Mouse (Mus musculus) hindbrain, postnatal 0 days (tissue): ENCODE results near the gene Efcab14. TPM values are rescaled to one million over a fixed set of nuclear protein-coding genes. Genes with fewer than 3 reads are reported as not detected.

Source experiments
- ATAC-seq: fragments of 200-750 bp; cut with Nextera tagmentation; 2 replicates; pipeline ENCODE4 v1.8.0; 2017; ENCODE audit warnings: mild to moderate bottlenecking, moderate TSS enrichment, moderate library complexity
- DNase-seq: peaks from one replicate; pipeline ENCODE4 v3.0.0-alpha.2; 2015; ENCODE audit warnings: low spot score
- H3K27ac ChIP-seq: fragments of 300-500 bp; sonication (generic); 2 replicates; pipeline ENCODE4 v1.5.1; 2014; ENCODE audit warnings: mild to moderate bottlenecking
- H3K27me3 ChIP-seq: fragments of 300-500 bp; sonication (generic); 2 replicates; pipeline ENCODE4 v1.6.1; 2014; ENCODE audit warnings: low read length, mixed read lengths; ENCODE audit not compliant: insufficient read depth
- H3K36me3 ChIP-seq: fragments of 300-500 bp; sonication (generic); 2 replicates; pipeline ENCODE4 v1.6.1; 2014; ENCODE audit warnings: low read length, mixed read lengths; ENCODE audit not compliant: insufficient read depth
- H3K4me1 ChIP-seq: fragments of 300-500 bp; sonication (generic); 2 replicates; pipeline ENCODE4 v1.6.1; 2014; ENCODE audit warnings: antibody characterized with exemption, low read length, mixed read lengths; ENCODE audit not compliant: insufficient read depth
- H3K4me2 ChIP-seq: fragments of 300-500 bp; sonication (generic); 2 replicates; pipeline ENCODE4 v1.6.1; 2014; ENCODE audit warnings: low read depth, mild to moderate bottlenecking, low read length, moderate library complexity, mixed read lengths
- H3K4me3 ChIP-seq: fragments of 300-500 bp; sonication (generic); 2 replicates; pipeline ENCODE4 v1.5.1; 2014; ENCODE audit warnings: low read length
- H3K9ac ChIP-seq: fragments of 300-500 bp; sonication (generic); replicated peaks from 2 replicates; pipeline ENCODE4 v1.6.1; 2014; ENCODE audit warnings: mild to moderate bottlenecking, low read length, moderate library complexity, mixed read lengths
- H3K9me3 ChIP-seq: fragments of 300-500 bp; sonication (generic); 2 replicates; pipeline ENCODE4 v1.6.1; 2016; ENCODE audit warnings: low read length, mixed read lengths
- CTCF ChIP-seq: IDR thresholded peaks from 2 replicates; pipeline ENCODE4 v1.5.1; 2016; ENCODE audit warnings: antibody characterized with exemption, control low read depth, low read depth
- WGBS: fragments of 180-500 bp; shearing (Covaris S2); extraction: QIAGEN DNeasy Blood & Tissue Kit; methylation state at CpG from one replicate; pipeline ENCODE4 v1.1.7; 2014; 5-methylcytosine and 5-hydroxymethylcytosine counted together
- polyA plus RNA-seq: library from polyadenylated mRNA; unstranded; fragments of >200 nt; fragmentation: Nextera tagmentation; extraction: Ambion mirVana; gene quantifications from 2 replicates; pipeline ENCODE4 v1.2.1, GENCODE M21; 2015
- total RNA-seq: library from RNA; depleted of rRNA; stranded (reverse); fragments of >200 nt; gene quantifications from 2 replicates; pipeline ENCODE4 v1.2.3, GENCODE M21; 2014

The Efcab14 gene
- total and polyA plus RNA-seq, 2 experiments from 2014 or later = 17.0 to 20.5 TPM

DNA sequence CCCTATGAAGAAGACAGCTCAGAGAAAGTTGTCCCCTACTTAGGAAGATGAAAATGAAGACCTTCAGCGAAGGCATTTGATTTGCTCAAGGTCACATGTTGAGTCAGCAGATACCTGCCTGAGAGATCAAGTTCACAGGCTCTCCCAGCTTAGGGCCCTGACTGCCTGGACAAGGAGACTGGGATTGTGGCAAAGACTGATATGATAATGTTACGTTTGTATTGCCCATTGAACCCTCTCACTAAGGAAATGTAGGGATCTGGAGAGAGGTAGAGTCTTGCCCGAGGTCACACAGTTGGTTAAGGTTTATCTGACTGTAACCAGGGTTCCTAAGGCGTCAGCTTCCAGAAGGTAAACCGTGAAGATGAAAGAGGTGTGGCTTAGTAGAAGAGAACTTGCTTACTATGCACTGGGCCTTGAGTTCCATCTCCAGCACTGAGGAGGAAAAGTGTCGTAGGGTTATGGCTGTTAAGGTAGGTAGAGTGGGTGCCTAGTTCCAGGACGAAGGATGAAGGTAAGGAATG, 48.0 kb downstream of the Efcab14 start:
- no peak for TF ChIP-seq CTCF
- Histone ChIP-seq H3K36me3 (peaks cover 7% of the 10 kb centered on the region; the same call in 1 of the 2 replicates), H3K4me1 (peaks cover 8% of the 10 kb centered on the region; the same call in 1 of the 2 replicates), H3K9ac (peak overlapping the region; percentile 79), H3K27ac (peak overlapping the region; percentile 76; the same call in 1 of the 2 replicates), H3K4me2 (peak overlapping the region; percentile 71), H3K27me3 (no peaks in the 10 kb centered on the region), H3K4me3 (peak overlapping the region; percentile 77), H3K9me3 (no peaks in the 10 kb centered on the region)
- ATAC-seq (no peak), DNase-seq (no peak)
- 57% methylated on average over 7 of the region's 7 CpGs for WGBS

DNA sequence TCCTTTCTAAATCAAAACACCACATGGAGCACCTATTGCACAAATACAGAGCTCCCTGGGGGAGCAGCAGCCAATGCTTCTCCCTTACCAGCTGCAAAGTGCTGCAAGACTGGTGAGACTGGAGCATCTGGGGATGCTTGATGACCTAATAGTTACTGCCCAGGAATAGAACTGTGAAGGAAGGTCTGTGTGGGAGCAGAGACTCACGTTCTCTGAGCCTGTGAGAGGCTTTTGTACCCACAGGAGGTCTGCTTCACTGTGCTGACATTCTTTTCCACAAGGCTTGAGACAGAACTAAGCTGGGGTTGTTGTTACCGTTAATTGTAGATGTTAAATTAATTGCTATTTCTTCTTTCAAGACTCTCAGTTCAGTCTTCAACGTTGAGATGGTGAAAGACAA, 53.3 kb downstream of the Efcab14 start:
- no peak for ATAC-seq

DNA sequence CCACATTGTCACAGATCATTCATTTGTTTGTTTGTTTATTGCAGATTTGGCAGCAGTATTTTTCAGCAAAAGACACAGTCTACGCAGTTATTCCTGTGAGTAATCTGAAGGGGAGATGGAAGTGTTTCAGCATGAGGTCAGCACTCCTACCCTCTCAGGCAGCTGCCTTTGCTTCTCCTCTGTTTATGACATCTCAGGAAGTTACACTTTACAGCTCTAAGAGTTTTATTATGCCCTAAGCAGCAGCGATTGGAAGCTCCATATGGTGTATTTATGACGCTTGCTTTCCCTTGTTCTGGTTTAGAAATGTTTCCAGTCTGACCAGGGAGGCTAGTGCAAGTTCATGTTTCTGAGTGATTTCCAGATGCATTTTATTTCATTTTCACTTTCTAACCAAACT, 57.8 kb downstream of the Efcab14 start:
- Histone ChIP-seq H3K27ac (no peak overlapping the region), H3K36me3 (peaks cover 38% of the 10 kb centered on the region; the same call in 1 of the 2 replicates), H3K4me1 (no peaks in the 10 kb centered on the region), H3K9ac (no peak overlapping the region), H3K9me3 (no peaks in the 10 kb centered on the region), H3K4me3 (no peak overlapping the region), H3K4me2 (no peak overlapping the region), H3K27me3 (no peaks in the 10 kb centered on the region)
- no peak for ATAC-seq
- TF ChIP-seq CTCF = no peak
- WGBS = 93% methylated on average over 3 of the region's 3 CpGs
- no peak for DNase-seq

More for the DNA sequence above, 53.3 kb downstream of the Efcab14 start:
- Histone ChIP-seq H3K9me3 (no peaks in the 10 kb centered on the region), H3K4me3 (no peak overlapping the region), H3K27me3 (no peaks in the 10 kb centered on the region), H3K27ac (no peak overlapping the region), H3K4me1 (peaks cover 2% of the 10 kb centered on the region; the same call in 1 of the 2 replicates), H3K4me2 (no peak overlapping the region), H3K36me3 (peaks cover 13% of the 10 kb centered on the region; the same call in 1 of the 2 replicates), H3K9ac (no peak overlapping the region)
- 72% methylated on average over 3 of the region's 3 CpGs for WGBS
- DNase-seq = no peak
- TF ChIP-seq CTCF = no peak

DNA sequence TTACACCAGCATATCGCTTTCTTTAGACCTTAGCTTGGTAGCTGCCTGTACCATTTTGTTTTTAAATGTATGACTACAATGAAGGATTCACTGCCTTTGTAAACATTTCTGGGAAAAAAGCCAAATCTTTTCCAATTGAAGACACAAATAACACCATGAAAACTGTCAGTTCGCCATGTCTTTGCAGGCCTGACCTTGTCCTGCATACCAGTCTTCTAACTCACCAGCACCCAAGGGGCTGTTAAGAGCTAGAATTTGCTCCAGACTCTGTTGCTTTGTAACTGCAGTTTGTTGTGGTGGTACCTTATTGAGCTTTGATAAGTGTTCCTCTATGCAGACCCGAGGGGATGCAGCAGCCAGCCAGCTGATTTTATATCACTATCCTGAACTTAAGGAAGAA, 62.4 kb downstream of the Efcab14 start:
- ATAC-seq (no peak), DNase-seq (peak; percentile 18)
- H3K9me3 ChIP-seq = no peaks in the 10 kb centered on the region
- 52% methylated on average over 3 of the region's 3 CpGs for WGBS
- H3K9ac ChIP-seq = no peak overlapping the region
- H3K36me3 ChIP-seq = peaks cover 47% of the 10 kb centered on the region; the same call in 1 of the 2 replicates
- H3K4me1 ChIP-seq = no peaks in the 10 kb centered on the region
- H3K27me3 ChIP-seq = no peaks in the 10 kb centered on the region
- no peak for TF ChIP-seq CTCF
- H3K4me2 ChIP-seq = no peak overlapping the region
- H3K4me3 ChIP-seq = no peak overlapping the region
- H3K27ac ChIP-seq = no peak overlapping the region

DNA sequence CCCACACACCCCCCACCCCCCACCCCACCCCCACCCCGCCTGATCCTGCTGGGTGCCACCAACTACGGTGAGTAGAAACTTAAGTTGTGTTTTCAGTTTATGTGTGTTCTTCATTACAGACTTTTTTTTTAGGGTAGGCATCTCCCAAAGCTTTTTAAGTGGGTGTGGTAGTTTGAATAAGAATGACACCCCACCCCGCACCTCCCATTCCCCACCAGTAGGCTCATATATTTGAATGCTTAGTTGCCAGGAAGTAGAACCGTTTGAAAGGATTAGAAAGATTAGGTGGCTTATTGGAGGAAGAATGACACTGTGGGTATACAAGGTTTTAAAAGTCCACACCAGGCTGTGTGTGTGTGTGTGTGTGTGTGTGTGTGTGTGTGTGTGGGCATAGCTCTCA, 74.8 kb downstream of the Efcab14 start:
- H3K36me3 ChIP-seq = peaks cover 17% of the 10 kb centered on the region
- no peaks in the 10 kb centered on the region for H3K4me1 ChIP-seq
- no peak overlapping the region for H3K27ac ChIP-seq
- H3K27me3 ChIP-seq = no peaks in the 10 kb centered on the region
- no peak overlapping the region for H3K9ac ChIP-seq
- no peak for DNase-seq
- H3K9me3 ChIP-seq = no peaks in the 10 kb centered on the region
- no peak overlapping the region for H3K4me3 ChIP-seq
- TF ChIP-seq CTCF = no peak
- H3K4me2 ChIP-seq = no peak overlapping the region
- no peak for ATAC-seq
- WGBS = 84% methylated on average over 4 of the region's 4 CpGs

DNA sequence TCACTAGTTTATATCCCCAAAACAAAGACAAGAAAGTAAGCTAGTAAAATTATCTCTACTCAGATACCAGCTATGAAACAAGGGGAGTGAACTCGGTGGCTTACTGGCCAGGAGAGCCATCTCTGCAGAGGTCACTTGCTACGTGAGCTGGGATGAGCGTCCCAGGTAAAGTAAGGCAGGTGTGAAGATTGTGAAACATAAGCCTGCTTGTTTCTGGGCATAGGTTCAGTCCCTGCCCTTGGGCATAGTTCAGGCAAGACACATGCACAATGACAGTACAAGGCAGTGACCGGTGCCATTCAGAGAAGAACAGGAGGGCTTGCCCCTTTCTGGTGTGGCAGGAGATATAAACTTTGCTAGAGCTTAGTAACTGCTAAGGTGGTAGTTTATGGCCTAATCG, 78.1 kb downstream of the Efcab14 start:
- Histone ChIP-seq H3K9me3 (no peaks in the 10 kb centered on the region), H3K4me2 (no peak overlapping the region), H3K4me3 (no peak overlapping the region), H3K27ac (no peak overlapping the region), H3K36me3 (peaks cover 17% of the 10 kb centered on the region), H3K4me1 (no peaks in the 10 kb centered on the region), H3K9ac (no peak overlapping the region), H3K27me3 (no peaks in the 10 kb centered on the region)
- no peak for ATAC-seq
- WGBS = 97% methylated on average over 5 of the region's 5 CpGs
- no peak for DNase-seq
- no peak for TF ChIP-seq CTCF

DNA sequence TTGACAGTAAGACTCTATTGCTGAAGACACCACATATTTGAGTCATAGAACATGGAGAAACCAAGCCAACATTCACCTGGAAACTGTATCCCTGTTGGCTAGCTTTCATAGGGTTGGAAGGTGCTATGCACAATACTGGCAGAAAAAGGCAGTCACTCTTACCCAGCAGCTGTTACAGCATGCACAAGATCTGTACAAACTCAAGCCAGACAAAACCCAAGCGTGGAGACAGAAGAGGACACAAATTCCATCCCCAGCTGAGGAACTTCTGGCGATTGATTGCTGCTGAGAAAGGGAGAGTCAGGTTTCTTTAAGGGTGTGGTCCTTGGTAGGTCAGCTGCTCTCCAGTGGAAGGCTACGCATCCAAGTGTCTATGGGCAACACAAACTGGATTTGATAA, 82.7 kb downstream of the Efcab14 start:
- Histone ChIP-seq H3K4me1 (no peaks in the 10 kb centered on the region), H3K4me3 (no peak overlapping the region), H3K4me2 (no peak overlapping the region), H3K27me3 (no peaks in the 10 kb centered on the region), H3K36me3 (peaks cover 5% of the 10 kb centered on the region; the same call in 1 of the 2 replicates), H3K9ac (no peak overlapping the region), H3K9me3 (no peaks in the 10 kb centered on the region), H3K27ac (no peak overlapping the region)
- WGBS = 73% methylated on average over 3 of the region's 3 CpGs
- TF ChIP-seq CTCF = no peak
- ATAC-seq (no peak), DNase-seq (no peak)
